Mouse (Mus musculus) left cerebral cortex, adult 2 months (tissue): Measurements from ENCODE around the gene Hist1h2an. TPM values are rescaled to one million over a fixed set of nuclear protein-coding genes. Genes with fewer than 3 reads are reported as not detected.

Experiments
- DNase-seq, 2 experiments: peaks; one replicate each; pipeline ENCODE4 v3.0.0; 2021 to 2022; ENCODE audit warnings: low spot score in 2 of 2, mixed read lengths in 1 of 2; ENCODE audit errors: extremely low spot score in 1 of 2
- H3K27ac ChIP-seq: fragments of 200-600 bp; 2 replicates; pipeline ENCODE4 v1.8.1; 2022
- H3K4me3 ChIP-seq: fragments of 200-600 bp; 2 replicates; pipeline ENCODE4 v1.8.1; 2022
- CTCF ChIP-seq: fragments of 200-600 bp; IDR thresholded peaks from 2 replicates; pipeline ENCODE4 v1.8.1; 2022; ENCODE audit warnings: antibody characterized with exemption, mild to moderate bottlenecking, moderate library complexity
- intact Hi-C: fragments of 180-260 bp; cut with DNase I; formaldehyde crosslinking; loops from one replicate; pipeline ENCODE4 v1.15.1; 2025
- total RNA-seq, 2 experiments: library from RNA; stranded (reverse); gene quantifications; 2 replicates each; pipeline ENCODE4 v1.2.3; 2021

Gene Hist1h2an
- total RNA-seq, 2 experiments from 2014 or later: 2.7 TPM; not detected in 1

DNA sequence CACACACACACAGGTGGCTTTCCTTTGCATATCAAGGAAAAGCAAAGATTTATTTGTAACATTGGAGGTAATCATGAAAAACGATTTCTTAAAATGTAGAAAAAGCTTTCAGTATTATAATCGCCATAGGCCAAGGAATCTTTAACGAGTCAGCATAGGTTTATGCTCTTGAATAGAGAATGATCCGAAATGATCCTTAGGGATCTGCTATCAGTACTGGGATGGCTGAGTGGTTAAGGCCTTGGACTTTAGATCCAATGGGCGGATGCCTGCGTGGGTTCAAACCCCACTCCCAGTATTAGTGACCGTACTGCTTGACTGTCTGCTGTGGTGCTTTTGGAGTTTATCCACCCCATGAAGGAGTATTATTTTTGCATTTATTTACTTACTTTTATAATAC, 8.6 kb upstream of the Hist1h2an start:
- intact Hi-C loops: loop anchor here (10.0 kb wide), 1 partner anchor 49 kb away; no protein-coding TSS in a partner anchor
- no peak for TF ChIP-seq CTCF
- Histone ChIP-seq H3K27ac (no peak overlapping the region), H3K4me3 (no peak overlapping the region)
- DNase-seq: no peak

- no peak for DNase-seq
- Histone ChIP-seq H3K27ac (no peak overlapping the region), H3K4me3 (peak overlapping the region; percentile 9; the same call in 1 of the 2 replicates)
- intact Hi-C loops: loop anchor here (10.0 kb wide), 1 partner anchor 54 kb away; no protein-coding TSS in a partner anchor
- no peak for TF ChIP-seq CTCF
Observed at GRCm38 (mm10) chr13:21790601-21791283, 3.7 kb upstream of the Hist1h2an start.

- intact Hi-C loops: loop anchor here (10.0 kb wide), 4 partner anchors 55 to 1905 kb away; partner anchors contain the start of genes Hist1h1e, Hist1h1t, Hist1h2be and Hist1h4c
- DNase-seq: no peak
- TF ChIP-seq CTCF: no peak
- H3K4me3 ChIP-seq: no peak overlapping the region
- no peak overlapping the region for H3K27ac ChIP-seq
Observed at GRCm38 (mm10) chr13:21789925-21790324, 2.9 kb upstream of the Hist1h2an start.

GRCm38 (mm10) chr13:21787760-21788593, 959 bp upstream of the Hist1h2an start:
- no peak overlapping the region for H3K27ac ChIP-seq
- DNase-seq: no peak
- H3K4me3 ChIP-seq: peak overlapping the region; percentile 32
- no peak for TF ChIP-seq CTCF
- intact Hi-C loops: loop anchor here (2.0 to 10.0 kb wide), 4 partner anchors 71 to 1907 kb away; partner anchors contain the start of genes Hist1h1e, Hist1h1t, Hist1h2ai and Hist1h2be

DNA sequence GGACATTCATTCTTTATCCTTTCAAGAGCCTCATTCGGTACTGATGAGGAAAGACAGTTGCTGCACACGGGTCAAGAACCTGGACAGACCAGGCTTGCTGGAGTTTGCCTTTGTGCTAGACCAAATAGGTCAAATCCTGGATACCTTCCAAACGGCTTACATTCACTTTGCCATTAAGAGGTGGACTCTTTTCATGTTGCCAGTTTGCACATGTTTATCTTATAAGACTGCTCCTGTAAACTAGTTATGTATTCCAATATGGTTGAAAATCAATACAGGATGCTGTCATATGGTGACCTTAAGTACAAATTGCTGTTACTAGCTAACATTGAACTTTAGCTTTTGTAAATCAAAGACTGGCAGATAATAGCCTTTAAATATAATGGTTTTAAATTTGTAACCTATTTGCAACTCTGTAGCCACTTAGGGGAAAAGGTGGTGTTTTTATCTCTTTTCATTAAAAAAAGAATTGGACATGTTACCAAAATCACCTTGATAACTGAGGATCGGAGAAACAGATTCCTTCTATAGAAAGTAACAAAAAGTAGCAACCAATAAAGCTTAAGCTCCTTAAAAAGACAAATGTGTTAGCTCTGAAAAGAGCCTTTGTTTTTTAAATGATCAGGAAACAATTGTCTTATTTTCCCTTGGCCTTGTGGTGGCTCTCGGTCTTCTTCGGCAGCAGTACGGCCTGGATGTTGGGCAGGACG, 674 bp downstream of the Hist1h2an start:
- no peak for TF ChIP-seq CTCF
- intact Hi-C loops: loop anchor here (2.0 to 10.0 kb wide), 4 partner anchors 70 to 1908 kb away; partner anchors contain the start of genes Hist1h1e, Hist1h1t, Hist1h2ai and Hist1h2be
- H3K27ac ChIP-seq: peak overlapping the region; percentile 64; the same call in 1 of the 2 replicates
- H3K4me3 ChIP-seq: peak overlapping the region; percentile 52
- no peak for DNase-seq

DNA sequence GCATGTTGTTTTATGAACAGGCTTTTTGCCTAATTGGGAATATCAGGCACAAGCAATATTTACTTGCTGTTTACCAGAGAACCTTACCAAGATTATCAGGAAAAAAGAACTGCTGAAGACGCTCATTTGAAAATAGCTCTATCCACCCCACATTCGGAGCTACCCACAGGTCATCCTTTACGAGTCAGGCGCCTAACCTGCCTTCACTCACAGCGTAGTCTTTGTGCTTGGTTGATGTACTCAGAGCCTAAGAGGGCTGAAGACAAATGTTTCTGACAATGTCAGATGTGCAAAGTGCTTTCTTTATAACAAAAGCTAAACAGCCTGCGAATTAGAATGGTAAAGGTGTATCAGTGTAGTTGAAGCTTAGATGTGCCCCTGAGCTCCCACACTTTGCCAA, 2.7 kb downstream of the Hist1h2an start:
- intact Hi-C loops: loop anchor here (10.0 kb wide), 3 partner anchors 1800 to 1910 kb away; partner anchors contain the start of genes Hist1h1e, Hist1h1t, Hist1h2be and Hist1h4c
- Histone ChIP-seq H3K4me3 (no peak overlapping the region), H3K27ac (no peak overlapping the region)
- no peak for DNase-seq
- TF ChIP-seq CTCF: no peak

DNA sequence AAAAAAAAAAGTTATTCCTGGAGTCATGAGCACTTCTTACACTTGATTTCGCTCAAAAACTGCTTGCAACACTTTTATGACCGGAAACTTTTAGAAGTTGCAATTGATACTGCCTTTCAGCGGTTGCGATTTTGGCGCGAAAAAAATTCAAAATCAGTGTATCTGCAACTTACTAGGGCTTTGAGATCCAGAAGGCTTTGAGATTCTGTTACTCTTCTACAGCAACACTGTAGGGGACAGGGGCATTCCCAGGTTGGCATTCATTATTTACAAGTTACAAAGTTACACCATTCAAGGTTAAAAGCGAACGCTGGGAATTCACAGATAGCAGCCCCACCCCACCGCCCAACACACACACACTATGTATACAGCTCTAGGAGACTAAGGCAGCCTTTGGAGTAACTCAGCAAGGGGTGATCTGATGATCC, 3.3 kb downstream of the Hist1h2an start:
- TF ChIP-seq CTCF: no peak
- DNase-seq: peak in 1 of 2 experiments; percentile 13
- Histone ChIP-seq H3K4me3 (peak overlapping the region; percentile 48), H3K27ac (no peak overlapping the region)
- intact Hi-C loops: loop anchor here (10.0 kb wide), 3 partner anchors 1801 to 1911 kb away; partner anchors contain the start of genes Hist1h1e, Hist1h1t, Hist1h2be and Hist1h4c

- no peak for TF ChIP-seq CTCF
- intact Hi-C loops: loop anchor here (10.0 kb wide), 3 partner anchors 1802 to 1912 kb away; partner anchors contain the start of genes Hist1h1e, Hist1h1t, Hist1h2be and Hist1h4c
- H3K4me3 ChIP-seq: peak within 1 kb of the TSS; percentile 48
- H3K27ac ChIP-seq: peak within 1 kb of the TSS; percentile 82
- DNase-seq: peak; percentile 50 to 71
Observed at GRCm38 (mm10) chr13:21783255-21783617, 3.8 kb downstream of the Hist1h2an start, which contains the start of gene Hist1h3i. TSS of gene Hist1h3i (minus strand) at chr13:21783370.

GRCm38 (mm10) chr13:21782361-21783254, 4.4 kb downstream of the Hist1h2an start:
- Histone ChIP-seq H3K4me3 (peak overlapping the region; percentile 48), H3K27ac (peak overlapping the region; percentile 82)
- DNase-seq: peak; percentile 14 to 21
- intact Hi-C loops: loop anchor here (10.0 kb wide), 3 partner anchors 1802 to 1912 kb away; partner anchors contain the start of genes Hist1h1e, Hist1h1t, Hist1h2be and Hist1h4c

GRCm38 (mm10) chr13:21781639-21782038, 5.4 kb downstream of the Hist1h2an start:
- no peak for DNase-seq
- no peak for TF ChIP-seq CTCF
- intact Hi-C loops: loop anchor here (2.0 to 10.0 kb wide), 4 partner anchors 29 to 1913 kb away; partner anchors contain the start of genes Hist1h1e, Hist1h1t, Hist1h2ak and Hist1h2be
- Histone ChIP-seq H3K27ac (no peak overlapping the region), H3K4me3 (no peak overlapping the region)
